Mouse (Mus musculus) forebrain, embryonic 14.5 days (tissue): ENCODE data around the gene Clptm1. TPM values are rescaled to one million over a fixed set of nuclear protein-coding genes. Genes with fewer than 3 reads are reported as not detected.

Experiments
- ATAC-seq: fragments of 200-750 bp; cut with Nextera tagmentation; 2 replicates; pipeline ENCODE4 v1.8.0; 2017; ENCODE audit warnings: mild to moderate bottlenecking, moderate library complexity
- DNase-seq: peaks from one replicate; pipeline ENCODE4 v3.0.0-alpha.2; 2015; ENCODE audit warnings: low spot score
- H3K27ac ChIP-seq: fragments of 300-500 bp; sonication (generic); 2 replicates; pipeline ENCODE4 v1.5.1; 2014; ENCODE audit warnings: low read depth, mild to moderate bottlenecking, control low read depth, low read length, moderate library complexity
- H3K27me3 ChIP-seq: fragments of 300-500 bp; sonication (generic); replicated peaks from 2 replicates; pipeline ENCODE4 v1.6.1; 2014; ENCODE audit warnings: low read length, control low read depth, mixed read lengths; ENCODE audit not compliant: control insufficient read depth, insufficient read depth
- H3K36me3 ChIP-seq: fragments of 300-500 bp; sonication (generic); 2 replicates; pipeline ENCODE4 v1.6.1; 2014; ENCODE audit warnings: low read length, control low read depth; ENCODE audit not compliant: control insufficient read depth, insufficient read depth
- H3K4me1 ChIP-seq: fragments of 300-500 bp; sonication (generic); 2 replicates; pipeline ENCODE4 v1.6.1; 2014; ENCODE audit warnings: antibody characterized with exemption, low read length, control low read depth; ENCODE audit not compliant: control insufficient read depth, insufficient read depth
- H3K4me2 ChIP-seq: fragments of 300-500 bp; sonication (generic); 2 replicates; pipeline ENCODE4 v1.6.1; 2014; ENCODE audit warnings: mild to moderate bottlenecking, control low read depth, low read length
- H3K4me3 ChIP-seq: fragments of 300-500 bp; sonication (generic); 2 replicates; pipeline ENCODE4 v1.5.1; 2014; ENCODE audit warnings: low read depth, low read length, control low read depth
- H3K9ac ChIP-seq: fragments of 300-500 bp; sonication (generic); 2 replicates; pipeline ENCODE4 v1.6.1; 2014; ENCODE audit warnings: mild to moderate bottlenecking, low read length, control low read depth, moderate library complexity
- H3K9me3 ChIP-seq: fragments of 300-500 bp; sonication (generic); replicated peaks from 2 replicates; pipeline ENCODE4 v1.6.1; 2016; ENCODE audit warnings: low read length, control low read depth, mixed read lengths; ENCODE audit not compliant: control insufficient read depth
- WGBS: fragments of 180-500 bp; shearing (Covaris S2); extraction: QIAGEN DNeasy Blood & Tissue Kit; methylation state at CpG from one replicate; pipeline ENCODE4 v1.1.7; 2014; 5-methylcytosine and 5-hydroxymethylcytosine counted together
- polyA plus RNA-seq: library from polyadenylated mRNA; unstranded; fragments of >200 nt; fragmentation: Nextera tagmentation; extraction: Ambion mirVana; gene quantifications from 2 replicates; pipeline ENCODE4 v1.2.1, GENCODE M21; 2014

The Clptm1 gene
- polyA plus RNA-seq, 1 experiment from 2014 or later: 86.4 TPM

GRCm38 (mm10) chr7:19593061-19593730, 71.6 kb downstream of the Clptm1 start:
- Histone ChIP-seq H3K27ac (no peak overlapping the region), H3K36me3 (peaks cover 90% of the 10 kb centered on the region), H3K27me3 (no peaks in the 10 kb centered on the region), H3K9me3 (no peaks in the 10 kb centered on the region), H3K9ac (no peak overlapping the region), H3K4me3 (no peak overlapping the region), H3K4me2 (no peak overlapping the region), H3K4me1 (no peaks in the 10 kb centered on the region)
- DNase-seq (no peak), ATAC-seq (no peak)
- 90% methylated on average over 10 of the region's 10 CpGs for WGBS

- WGBS: 54% methylated on average over 3 of the region's 3 CpGs
- Histone ChIP-seq H3K36me3 (peaks cover 98% of the 10 kb centered on the region), H3K4me1 (no peaks in the 10 kb centered on the region), H3K27me3 (no peaks in the 10 kb centered on the region), H3K4me3 (no peak overlapping the region), H3K27ac (no peak overlapping the region), H3K9me3 (no peaks in the 10 kb centered on the region), H3K4me2 (no peak overlapping the region), H3K9ac (no peak overlapping the region)
- DNase-seq (peak; percentile 88), ATAC-seq (peak; percentile 58)
These were observed 74.9 kb downstream of the Clptm1 start for GRCm38 (mm10) chr7:19589917-19590316.

- H3K27ac ChIP-seq: no peak overlapping the region
- no peak overlapping the region for H3K4me3 ChIP-seq
- peaks cover 100% of the 10 kb centered on the region for H3K36me3 ChIP-seq
- H3K9me3 ChIP-seq: no peaks in the 10 kb centered on the region
- H3K9ac ChIP-seq: no peak overlapping the region
- ATAC-seq (0 out of 2 replicates have a peak, but pooled peaks have one; percentile 18), DNase-seq (peak; percentile 53)
- no peak overlapping the region for H3K4me2 ChIP-seq
- H3K4me1 ChIP-seq: no peaks in the 10 kb centered on the region
- 54% methylated on average over 3 of the region's 3 CpGs for WGBS
- H3K27me3 ChIP-seq: no peaks in the 10 kb centered on the region
These were observed 75.6 kb downstream of the Clptm1 start for GRCm38 (mm10) chr7:19589207-19589606.

GRCm38 (mm10) chr7:19586269-19586668, 78.6 kb downstream of the Clptm1 start:
- H3K4me3 ChIP-seq: no peak overlapping the region
- H3K27ac ChIP-seq: no peak overlapping the region
- H3K9me3 ChIP-seq: no peaks in the 10 kb centered on the region
- H3K27me3 ChIP-seq: no peaks in the 10 kb centered on the region
- H3K9ac ChIP-seq: no peak overlapping the region
- DNase-seq (no peak), ATAC-seq (no peak)
- peaks cover 98% of the 10 kb centered on the region for H3K36me3 ChIP-seq
- H3K4me1 ChIP-seq: no peaks in the 10 kb centered on the region
- 82% methylated on average over 44 of the region's 46 CpGs for WGBS
- no peak overlapping the region for H3K4me2 ChIP-seq

Other genes with a start within 250 kb of the Clptm1 start
- gene Mark4, start 206.2 kb downstream of the Clptm1 start, polyA plus RNA-seq: 9.2 and 13.0 TPM in 2 replicates
- 0.16 and 0.25 TPM in 2 replicates for gene Exoc3l2, start 201.7 kb downstream of the Clptm1 start, polyA plus RNA-seq
- gene Bloc1s3, start 156.7 kb downstream of the Clptm1 start, polyA plus RNA-seq: 2.1 and 2.3 TPM in 2 replicates
- gene Trappc6a, start 156.6 kb downstream of the Clptm1 start, polyA plus RNA-seq: 34.2 and 42.5 TPM in 2 replicates
- 0.36 and 0.57 TPM in 2 replicates for gene Nkpd1, start 147.2 kb downstream of the Clptm1 start, polyA plus RNA-seq
- gene Ppp1r37, start 102.0 kb downstream of the Clptm1 start, polyA plus RNA-seq: 12.6 and 13.5 TPM in 2 replicates
- 0.15 TPM in 1 of 2 replicates, not detected in the other for gene Zfp296, start 87.7 kb downstream of the Clptm1 start, polyA plus RNA-seq
- gene Gemin7, start 87.4 kb downstream of the Clptm1 start, polyA plus RNA-seq: 134 and 146 TPM in 2 replicates
- gene Clasrp, start 60.5 kb downstream of the Clptm1 start, polyA plus RNA-seq: 27.1 and 40.1 TPM in 2 replicates
- 2.8 and 3.0 TPM in 2 replicates for gene Relb, start 35.6 kb downstream of the Clptm1 start, polyA plus RNA-seq
- gene Apoc2, start 12.9 kb upstream of the Clptm1 start, polyA plus RNA-seq: not detected in 2 replicates
- gene Gm44805, start 16.4 kb upstream of the Clptm1 start, polyA plus RNA-seq: not detected in 2 replicates
- not detected in 2 replicates for gene Apoc4, start 16.4 kb upstream of the Clptm1 start, polyA plus RNA-seq
- 1.0 and 1.4 TPM in 2 replicates for gene Apoc1, start 27.6 kb upstream of the Clptm1 start, polyA plus RNA-seq
- gene Apoe, start 34.2 kb upstream of the Clptm1 start, polyA plus RNA-seq: 261 and 304 TPM in 2 replicates
- 86.3 and 109 TPM in 2 replicates for gene Tomm40, start 50.4 kb upstream of the Clptm1 start, polyA plus RNA-seq
- gene Nectin2, start 85.5 kb upstream of the Clptm1 start, polyA plus RNA-seq: 33.0 and 39.7 TPM in 2 replicates
- gene Bcam, start 106.0 kb upstream of the Clptm1 start, polyA plus RNA-seq: 5.8 and 7.6 TPM in 2 replicates
- not detected in 2 replicates for gene Cblc, start 131.8 kb upstream of the Clptm1 start, polyA plus RNA-seq
- gene Bcl3, start 157.7 kb upstream of the Clptm1 start, polyA plus RNA-seq: 0.75 TPM in 1 of 2 replicates, not detected in the other
- gene Gm19345, start 187.0 kb upstream of the Clptm1 start, polyA plus RNA-seq: 5.6 and 7.1 TPM in 2 replicates
- gene Ceacam16, start 196.3 kb upstream of the Clptm1 start, polyA plus RNA-seq: not detected in 2 replicates
- not detected in 2 replicates for gene Ceacam19, start 222.9 kb upstream of the Clptm1 start, polyA plus RNA-seq